Mouse (Mus musculus) liver, embryonic 14.5 days (tissue): Measurements from ENCODE around the gene Gm13695.
"Not testable (repeated sequence)": the region's sequence is repeated elsewhere in the genome, so short reads cannot be mapped to it uniquely, and the experiment has no call there.

Experiments
- CTCF ChIP-seq: IDR thresholded peaks from 2 replicates; pipeline ENCODE4 v1.5.1; 2016; ENCODE audit warnings: antibody characterized with exemption, low read depth, control low read depth
- EP300 ChIP-seq: IDR thresholded peaks from 2 replicates; pipeline ENCODE4 v1.6.1; 2016; ENCODE audit warnings: antibody characterized with exemption, low read depth

DNA sequence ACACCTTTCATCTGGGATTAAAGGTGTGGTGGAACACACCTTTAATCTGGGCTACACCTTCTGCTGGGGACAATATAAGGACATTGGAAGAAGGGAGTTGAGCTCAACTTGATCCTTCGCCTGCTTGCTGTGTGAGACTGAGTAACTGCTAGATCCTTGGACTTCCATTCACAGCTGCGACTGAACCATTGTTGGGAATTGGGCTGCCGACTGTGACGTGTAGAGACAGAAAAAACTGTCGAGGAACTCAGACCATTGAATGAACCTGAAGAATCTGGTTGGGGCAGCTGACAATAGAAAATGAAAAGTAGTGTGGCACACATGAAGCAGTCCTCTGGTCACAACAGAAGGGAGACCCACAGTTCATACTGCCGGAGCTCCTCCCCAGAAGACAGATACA, 5.9 kb upstream of the Gm13695 start, which contains the start of gene Gm13693:
- not testable (repeated sequence) for TF ChIP-seq CTCF, EP300
